Comparison of ENCODE assay signal across 8 mouse cellular contexts in genomic region chr7:84679264-84679663, GRCm38 (mm10). TPM values are rescaled to one million over a fixed set of nuclear protein-coding genes. Genes with fewer than 3 reads are reported as not detected.
DNase-seq lines count a peak whose midpoint lies in the region; ATAC-seq and TF ChIP-seq lines count a peak whose summit lies in the region.

No protein-coding gene starts in this region.

- peak overlapping the region; percentile 19; the same call in 1 of the 2 replicates for H3K9ac ChIP-seq in lung, embryonic 15.5 days

- peak overlapping the region; percentile 56 for H3K4me3 ChIP-seq in hindbrain, embryonic 10.5 days
- H3K4me3 ChIP-seq in lung, embryonic 15.5 days, result peak overlapping the region; percentile 49

- peak; percentile 73 for DNase-seq in Patski (ENCODE audit: low read depth, low spot score)
- DNase-seq in cerebellum, adult 9-11 months, result peak; percentile 77
- DNase-seq in hindbrain, embryonic 10.5 days (ENCODE audit: low spot score), result peak; percentile 55
- peak; percentile 67 to 74 for DNase-seq in layer of hippocampus, adult 8-10 months (ENCODE audit: low spot score in 2 of 2)
- peak; percentile 47 for DNase-seq in ovary, postnatal 14 days (ENCODE audit: low spot score)
- peak; percentile 69 for DNase-seq in thymus, postnatal 25 days

- H3K36me3 ChIP-seq in hindbrain, embryonic 10.5 days, result no peaks in the 10 kb centered on the region
- H3K36me3 ChIP-seq in lung, embryonic 15.5 days, result no peaks in the 10 kb centered on the region

- POLR2A ChIA-PET in Patski (lab: Charles Lee), result no interaction called here

- CTCF ChIA-PET in Patski (lab: Charles Lee), result interaction anchor here (1.5 to 1.6 kb wide), 2 partner anchors 11 to 45 kb away, joined by 3 to 5 read pairs; no protein-coding TSS in a partner anchor

- ATAC-seq in Patski, result peak; percentile 99
- peak; percentile 100 for ATAC-seq in frontal cortex, adult (ENCODE audit: low TSS enrichment)
- peak; percentile 98; the same call in 1 of the 2 replicates for ATAC-seq in lung, embryonic 15.5 days (ENCODE audit: borderline replicate concordance, extremely low read depth, low FRiP score, low TSS enrichment)

- H3K27me3 ChIP-seq in Patski, result no peaks in the 10 kb centered on the region
- H3K27me3 ChIP-seq in hindbrain, embryonic 10.5 days (ENCODE audit: insufficient read depth, poor library complexity, severe bottlenecking), result no peaks in the 10 kb centered on the region
- no peaks in the 10 kb centered on the region for H3K27me3 ChIP-seq in lung, embryonic 15.5 days

- peaks cover 26% of the 10 kb centered on the region for H3K4me1 ChIP-seq in hindbrain, embryonic 10.5 days (replicated peaks)
- peaks cover 7% of the 10 kb centered on the region for H3K4me1 ChIP-seq in lung, embryonic 15.5 days

- peak overlapping the region; percentile 78 for H3K27ac ChIP-seq in hindbrain, embryonic 10.5 days
- H3K27ac ChIP-seq in lung, embryonic 15.5 days, result no peak overlapping the region

- H3K9me3 ChIP-seq in hindbrain, embryonic 10.5 days, result no peaks in the 10 kb centered on the region
- H3K9me3 ChIP-seq in lung, embryonic 15.5 days, result no peaks in the 10 kb centered on the region

- in situ Hi-C loops in Patski (cut with MboI; ENCODE audit: low pct_unique_long_range_greater_than_20kb), result no loop called here

- H3K4me2 ChIP-seq in lung, embryonic 15.5 days, result peak overlapping the region; percentile 45

- no peak for TF ChIP-seq CTCF in Patski (IDR thresholded peaks at IDR 0.05)

- 4% methylated on average over 4 of the region's 4 CpGs for WGBS in hindbrain, embryonic 10.5 days
- WGBS in lung, embryonic 15.5 days, result 0% methylated on average over 4 of the region's 4 CpGs

RNA-seq across cellular contexts. Expression of gene Zfand6, which starts 10.5 kb away (rescaled TPM):
- polyA plus RNA-seq in Patski (2021), result 187 TPM
- polyA plus RNA-seq in hindbrain, embryonic 10.5 days (2016; fragmentation: Nextera tagmentation; extraction: Ambion mirVana), result 162 and 174 TPM in 2 replicates
- 10 to 100 TPM; 64.0 to 93.3 (median 76.0) TPM for total RNA-seq in layer of hippocampus, adult 8-10 months (2022)
- 156 and 185 TPM in 2 replicates for polyA plus RNA-seq in lung, embryonic 15.5 days (2015; fragmentation: Nextera tagmentation; extraction: Ambion mirVana)
